Mouse (Mus musculus) stomach, postnatal 0 days (tissue): Measurements from ENCODE around the gene Irak2. TPM values are rescaled to one million over a fixed set of nuclear protein-coding genes. Genes with fewer than 3 reads are reported as not detected.
A peak's percentile ranks its signal among the peaks of the same experiment; 100 is the strongest.

Source experiments
- ATAC-seq: fragments of 200-750 bp; cut with Nextera tagmentation; 2 replicates; pipeline ENCODE4 v1.8.0; 2017; ENCODE audit not compliant: low FRiP score, low TSS enrichment
- DNase-seq: peaks from one replicate; pipeline ENCODE4 v3.0.0-alpha.2; 2016; ENCODE audit warnings: low spot score
- H3K27ac ChIP-seq: fragments of 300-500 bp; sonication (generic); replicated peaks from 2 replicates; pipeline ENCODE4 v1.5.1; 2014; ENCODE audit warnings: mild to moderate bottlenecking, control low read depth
- H3K27me3 ChIP-seq: fragments of 300-500 bp; sonication (generic); 2 replicates; pipeline ENCODE4 v1.6.1; 2014; ENCODE audit warnings: low read length; ENCODE audit not compliant: control insufficient read depth, insufficient read depth
- H3K36me3 ChIP-seq: fragments of 300-500 bp; sonication (generic); 2 replicates; pipeline ENCODE4 v1.6.1; 2014; ENCODE audit warnings: low read length, mixed read lengths; ENCODE audit not compliant: control insufficient read depth, insufficient read depth
- H3K4me1 ChIP-seq: fragments of 300-500 bp; sonication (generic); replicated peaks from 2 replicates; pipeline ENCODE4 v1.6.1; 2014; ENCODE audit warnings: antibody characterized with exemption; ENCODE audit not compliant: control insufficient read depth, insufficient read depth
- H3K4me2 ChIP-seq: fragments of 300-500 bp; sonication (generic); replicated peaks from 2 replicates; pipeline ENCODE4 v1.6.1; 2014; ENCODE audit warnings: low read depth, mild to moderate bottlenecking, control low read depth, moderate library complexity
- H3K4me3 ChIP-seq: fragments of 300-500 bp; sonication (generic); 2 replicates; pipeline ENCODE4 v1.5.1; 2014; ENCODE audit warnings: low read depth, low read length, control low read depth
- H3K9ac ChIP-seq: fragments of 300-500 bp; sonication (generic); 2 replicates; pipeline ENCODE4 v1.6.1; 2014; ENCODE audit warnings: mild to moderate bottlenecking, low read length, control low read depth, mixed read lengths
- H3K9me3 ChIP-seq: fragments of 300-500 bp; sonication (generic); 2 replicates; pipeline ENCODE4 v1.6.1; 2016; ENCODE audit warnings: low read length; ENCODE audit not compliant: control insufficient read depth
- CTCF ChIP-seq: IDR thresholded peaks from 2 replicates; pipeline ENCODE4 v1.5.1; 2016; ENCODE audit warnings: antibody characterized with exemption, low read depth, mild to moderate bottlenecking, moderate library complexity
- EP300 ChIP-seq: optimal IDR thresholded peaks from 2 replicates; pipeline ENCODE3; 2016; ENCODE audit warnings: antibody characterized with exemption
- WGBS: fragments of 180-500 bp; shearing (Covaris S2); extraction: QIAGEN DNeasy Blood & Tissue Kit; methylation state at CpG from one replicate; pipeline ENCODE4 v1.1.7; 2014; 5-methylcytosine and 5-hydroxymethylcytosine counted together
- polyA plus RNA-seq: library from polyadenylated mRNA; unstranded; fragments of >200 nt; fragmentation: Nextera tagmentation; extraction: Ambion mirVana; gene quantifications from 2 replicates; pipeline ENCODE4 v1.2.1, GENCODE M21; 2015

Gene Irak2
- polyA plus RNA-seq, 1 experiment from 2014 or later: 9.6 TPM

DNA sequence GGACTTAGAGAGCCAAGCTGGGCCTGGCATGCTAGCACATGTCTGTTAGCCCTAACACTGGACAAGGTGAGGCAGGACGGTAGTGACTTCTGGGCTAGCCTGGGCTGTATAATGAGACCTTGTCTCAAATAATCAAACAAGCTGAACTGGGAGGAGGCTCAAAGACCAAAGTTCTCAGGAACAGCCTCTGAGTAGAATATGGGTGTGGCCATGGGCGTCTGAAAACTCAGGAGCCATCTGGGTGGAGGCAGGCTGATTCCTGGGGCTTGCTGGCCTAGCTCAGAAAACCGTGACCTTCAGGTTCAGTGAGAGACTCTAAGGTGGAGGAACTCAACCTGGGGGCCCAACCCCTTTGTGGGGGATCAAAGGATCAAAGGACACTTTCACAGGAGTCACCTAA is 13.4 kb downstream of the Irak2 start:
- ATAC-seq: peak; percentile 53
- Histone ChIP-seq H3K4me2 (no peak overlapping the region), H3K4me1 (no peaks in the 10 kb centered on the region), H3K9ac (no peak overlapping the region), H3K27ac (no peak overlapping the region), H3K4me3 (no peak overlapping the region), H3K27me3 (no peaks in the 10 kb centered on the region), H3K9me3 (no peaks in the 10 kb centered on the region), H3K36me3 (peaks cover 3% of the 10 kb centered on the region; the same call in 1 of the 2 replicates)
- peak; percentile 36 for DNase-seq
- 56% methylated on average over 3 of the region's 3 CpGs for WGBS
- TF ChIP-seq EP300: no peak
- TF ChIP-seq CTCF: no peak

DNA sequence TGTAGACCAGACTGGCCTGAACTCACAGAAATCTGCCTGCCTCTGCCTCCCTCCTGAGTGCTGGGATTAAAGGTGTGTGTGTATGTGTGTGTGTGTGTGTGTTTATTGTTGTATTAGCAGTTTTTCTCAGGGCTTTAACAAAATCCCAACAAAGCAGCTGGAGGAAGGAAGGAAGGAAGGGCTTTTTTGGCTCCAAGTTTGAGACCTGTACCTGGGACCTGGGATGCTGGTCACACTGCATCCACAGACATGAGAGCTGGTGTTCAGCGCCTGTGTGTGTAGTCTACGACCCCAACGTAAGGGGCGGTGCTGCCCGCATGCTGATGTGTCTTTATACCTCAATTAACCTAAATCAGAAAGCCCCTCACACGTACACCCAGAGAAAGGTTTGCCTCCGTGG is 15.3 kb downstream of the Irak2 start:
- DNase-seq (no peak), ATAC-seq (no peak)
- Histone ChIP-seq H3K27me3 (no peaks in the 10 kb centered on the region), H3K4me3 (no peak overlapping the region), H3K36me3 (no peaks in the 10 kb centered on the region), H3K27ac (no peak overlapping the region), H3K9me3 (no peaks in the 10 kb centered on the region), H3K9ac (no peak overlapping the region), H3K4me1 (no peaks in the 10 kb centered on the region), H3K4me2 (no peak overlapping the region)
- 84% methylated on average over 7 of the region's 7 CpGs for WGBS
- TF ChIP-seq CTCF (no peak), EP300 (no peak)

DNA sequence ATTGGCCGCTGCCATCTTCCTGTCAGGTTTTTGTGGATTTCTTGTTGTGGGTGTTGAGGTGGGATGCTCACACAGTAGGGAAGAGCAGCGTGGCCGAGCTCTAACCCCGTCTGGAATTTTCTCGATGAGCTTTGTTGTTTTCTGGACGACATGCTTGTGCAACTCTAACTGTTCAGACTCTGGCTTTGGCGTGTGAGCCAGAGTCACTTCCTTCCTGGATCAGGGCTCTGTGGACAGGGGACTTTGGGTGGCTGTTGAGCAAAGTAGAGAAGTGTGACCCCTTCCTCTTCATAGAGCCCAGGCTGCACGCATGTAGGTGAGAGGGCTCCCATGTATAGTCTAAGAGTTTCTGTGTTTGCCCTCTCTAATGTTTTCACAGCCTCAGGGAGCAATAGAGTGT is 15.8 kb downstream of the Irak2 start:
- Histone ChIP-seq H3K4me2 (no peak overlapping the region), H3K36me3 (no peaks in the 10 kb centered on the region), H3K9me3 (no peaks in the 10 kb centered on the region), H3K27ac (no peak overlapping the region), H3K4me1 (no peaks in the 10 kb centered on the region), H3K27me3 (no peaks in the 10 kb centered on the region), H3K9ac (no peak overlapping the region), H3K4me3 (no peak overlapping the region)
- no peak for DNase-seq
- no peak for TF ChIP-seq EP300
- TF ChIP-seq CTCF: no peak
- ATAC-seq: no peak
- WGBS: 76% methylated on average over 8 of the region's 8 CpGs

DNA sequence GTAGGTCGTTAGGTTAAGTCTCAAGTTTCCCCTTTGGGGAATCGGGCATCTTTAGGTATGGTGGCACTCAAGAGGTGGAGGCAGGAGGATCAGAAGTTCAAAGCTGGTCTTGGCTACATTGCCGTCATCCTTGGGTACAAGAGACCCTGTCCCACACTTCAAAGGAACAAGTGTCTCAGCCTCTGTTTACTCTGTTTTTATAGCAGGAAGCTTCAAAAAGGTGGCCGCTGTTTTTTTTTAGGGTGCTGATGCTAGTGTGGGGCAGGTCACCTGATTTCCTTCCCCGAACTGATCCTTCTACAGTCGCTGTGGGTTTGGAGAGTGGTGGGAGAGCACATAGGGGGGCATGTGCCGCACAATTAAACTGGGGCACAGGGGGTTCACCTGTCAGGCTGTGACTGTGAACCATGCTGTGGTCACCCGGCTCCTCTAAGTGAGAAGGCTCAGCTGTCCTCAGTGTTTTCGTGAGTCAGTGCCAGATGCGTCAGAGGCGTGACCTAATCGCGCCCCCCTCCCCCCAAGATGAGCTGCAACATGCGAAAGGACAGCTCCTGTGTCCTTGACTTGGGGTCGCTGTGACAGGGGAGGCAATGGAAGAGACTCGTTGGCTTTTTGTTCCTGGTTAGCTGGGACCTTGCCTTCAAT is 16.6 kb downstream of the Irak2 start:
- Histone ChIP-seq H3K27me3 (no peaks in the 10 kb centered on the region), H3K9ac (no peak overlapping the region), H3K9me3 (no peaks in the 10 kb centered on the region), H3K4me2 (no peak overlapping the region), H3K36me3 (no peaks in the 10 kb centered on the region), H3K4me3 (no peak overlapping the region), H3K4me1 (no peaks in the 10 kb centered on the region), H3K27ac (no peak overlapping the region)
- 63% methylated on average over 16 of the region's 16 CpGs for WGBS
- no peak for DNase-seq
- TF ChIP-seq CTCF: no peak
- TF ChIP-seq EP300: no peak
- no peak for ATAC-seq

DNA sequence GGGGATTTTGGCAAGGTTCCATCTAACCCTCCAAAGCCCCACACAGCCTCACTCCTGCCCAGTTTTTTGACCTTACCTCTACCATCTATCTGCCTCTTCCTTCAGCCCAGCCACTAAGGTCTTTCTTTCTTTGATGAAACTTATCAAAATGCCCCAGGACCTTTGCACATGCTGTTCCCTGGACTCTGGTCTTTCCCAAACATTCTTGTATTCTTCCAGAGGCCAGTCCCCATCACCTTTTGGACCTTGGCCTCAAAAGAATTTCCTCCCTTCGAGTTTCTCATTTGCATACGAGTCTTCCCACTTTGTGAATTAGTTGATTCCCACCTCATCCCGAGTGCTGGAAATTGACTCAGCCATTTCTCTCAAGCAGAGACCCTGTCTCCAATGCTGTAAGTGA is 17.2 kb downstream of the Irak2 start:
- Histone ChIP-seq H3K4me3 (no peak overlapping the region), H3K9me3 (no peaks in the 10 kb centered on the region), H3K27ac (no peak overlapping the region), H3K4me2 (no peak overlapping the region), H3K4me1 (no peaks in the 10 kb centered on the region), H3K27me3 (no peaks in the 10 kb centered on the region), H3K9ac (no peak overlapping the region), H3K36me3 (no peaks in the 10 kb centered on the region)
- TF ChIP-seq EP300: no peak
- no peak for TF ChIP-seq CTCF
- ATAC-seq (no peak), DNase-seq (no peak)
- 94% methylated on average over 3 of the region's 3 CpGs for WGBS

DNA sequence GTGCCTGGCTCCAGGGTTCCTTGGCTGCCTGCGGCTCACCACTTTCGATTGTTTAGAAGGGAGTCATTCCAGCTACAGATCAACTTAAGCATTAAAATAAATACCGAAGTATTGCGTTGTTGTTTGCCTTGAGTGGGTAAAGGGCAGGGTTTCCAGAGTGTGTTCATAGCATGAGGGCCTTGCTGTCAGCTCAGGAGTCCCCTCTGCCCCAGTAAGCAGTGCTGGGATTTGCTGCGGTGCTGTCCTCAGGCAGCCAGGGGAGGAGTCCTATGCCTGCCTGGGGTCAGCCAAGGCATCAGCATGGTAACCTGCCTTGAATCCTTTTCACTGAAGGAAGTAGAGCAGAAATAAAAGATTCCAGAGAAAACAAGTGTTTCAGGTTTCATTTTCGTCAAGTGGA is 18.6 kb downstream of the Irak2 start:
- H3K4me2 ChIP-seq: no peak overlapping the region
- H3K27me3 ChIP-seq: no peaks in the 10 kb centered on the region
- H3K9me3 ChIP-seq: no peaks in the 10 kb centered on the region
- H3K4me3 ChIP-seq: no peak overlapping the region
- no peaks in the 10 kb centered on the region for H3K36me3 ChIP-seq
- peak overlapping the region; percentile 41; the same call in 1 of the 2 replicates for H3K27ac ChIP-seq
- H3K9ac ChIP-seq: no peak overlapping the region
- ATAC-seq (peak; percentile 96), DNase-seq (peak; percentile 83)
- TF ChIP-seq EP300 (no peak), CTCF (no peak)
- H3K4me1 ChIP-seq: no peaks in the 10 kb centered on the region
- WGBS: 54% methylated on average over 6 of the region's 6 CpGs
